Mouse (Mus musculus) CH12.LX (cell line): Measurements from ENCODE around the gene Ovol3. TPM values are rescaled to one million over a fixed set of nuclear protein-coding genes. Genes with fewer than 3 reads are reported as not detected.
"Not testable (repeated sequence)": the region's sequence is repeated elsewhere in the genome, so short reads cannot be mapped to it uniquely, and the experiment has no call there.

Experiments used
- DNase-seq: peaks from one replicate; pipeline ENCODE4 v3.0.0-alpha.2; 2013; ENCODE audit errors: extremely low read depth
- H3K27ac ChIP-seq: 2 replicates; pipeline ENCODE4 v1.5.1; 2012; ENCODE audit warnings: low read depth, mild to moderate bottlenecking, control low read depth, moderate library complexity; ENCODE audit not compliant: insufficient read depth
- H3K27me3 ChIP-seq: replicated peaks from 2 replicates; pipeline ENCODE3; 2012; ENCODE audit warnings: inconsistent platforms
- H3K36me3 ChIP-seq, 2 experiments: replicated peaks in 1 of 2; 2 replicates each; pipeline versions ENCODE3 to v1.6.1; 2012; ENCODE audit warnings: inconsistent platforms in 1 of 2, low read length in 1 of 2, mild to moderate bottlenecking in 1 of 2, mixed read lengths in 1 of 2, moderate library complexity in 1 of 2; ENCODE audit not compliant: control insufficient read depth in 1 of 2, insufficient read depth in 1 of 2
- H3K4me1 ChIP-seq, 2 experiments: 2 replicates each; pipeline ENCODE4 v1.6.1; 2012; ENCODE audit warnings: inconsistent platforms in 1 of 2, moderate library complexity in 1 of 2; ENCODE audit not compliant: insufficient read depth in 2 of 2, control insufficient read depth in 1 of 2
- H3K4me2 ChIP-seq: 2 replicates; pipeline ENCODE4 v1.6.1; 2012; ENCODE audit warnings: low read depth, mild to moderate bottlenecking, control low read depth; ENCODE audit not compliant: poor library complexity, insufficient read depth, severe bottlenecking
- H3K4me3 ChIP-seq, 3 experiments: fragments of 150-350 bp in 1 of 3; sonication (generic) in 1 of 3; replicated peaks in 1 of 3; 2 replicates each; pipeline versions ENCODE3 to v1.5.1; 2011 to 2012; ENCODE audit warnings: low read depth in 2 of 3, low read length in 2 of 3, mild to moderate bottlenecking in 2 of 3, moderate library complexity in 2 of 3, control low read depth in 1 of 3, improper control_type of control experiment in 1 of 3, inconsistent platforms in 1 of 3, mixed read lengths in 1 of 3; ENCODE audit not compliant: poor library complexity in 1 of 3
- H3K79me2 ChIP-seq: replicated peaks from 2 replicates; pipeline ENCODE4 v1.6.1; 2012; ENCODE audit warnings: mild to moderate bottlenecking, moderate library complexity; ENCODE audit not compliant: control insufficient read depth, poor library complexity, insufficient read depth, severe bottlenecking; ENCODE audit errors: extremely low read depth
- H3K9ac ChIP-seq: 2 replicates; pipeline ENCODE4 v1.6.1; 2012; ENCODE audit warnings: low read depth, mild to moderate bottlenecking, control low read depth, moderate library complexity; ENCODE audit not compliant: insufficient read depth
- H3K9me3 ChIP-seq: replicated peaks from 2 replicates; pipeline ENCODE3; 2012; ENCODE audit warnings: low read length, inconsistent platforms, mixed read lengths
- BHLHE40 ChIP-seq: IDR thresholded peaks from 2 replicates; pipeline ENCODE4 v1.6.1; 2011; ENCODE audit warnings: mild to moderate bottlenecking, low read depth, low read length, improper control_type of control experiment
- CHD2 ChIP-seq: IDR thresholded peaks from 2 replicates; pipeline ENCODE4 v1.6.1; 2011; ENCODE audit warnings: low read length, improper control_type of control experiment
- ELF1 ChIP-seq: IDR thresholded peaks from 2 replicates; pipeline ENCODE4 v1.6.1; 2014; ENCODE audit warnings: low read depth, mild to moderate bottlenecking, inconsistent platforms, low read length, improper control_type of control experiment
- ETS1 ChIP-seq: conservative IDR thresholded peaks from 2 replicates; pipeline ENCODE4 v1.6.1; 2012; ENCODE audit warnings: low read depth, mild to moderate bottlenecking, inconsistent platforms, low read length, improper control_type of control experiment, moderate library complexity
- IRF4 ChIP-seq: IDR thresholded peaks from 2 replicates; pipeline ENCODE4 v1.6.1; 2014; ENCODE audit warnings: low read depth, mild to moderate bottlenecking, inconsistent platforms, low read length, improper control_type of control experiment
- JUN ChIP-seq: IDR thresholded peaks from 2 replicates; pipeline ENCODE4 v1.6.1; 2011; ENCODE audit warnings: low read depth, mild to moderate bottlenecking, low read length, improper control_type of control experiment, moderate library complexity; ENCODE audit not compliant: insufficient read depth
- MAFK ChIP-seq: IDR thresholded peaks from 2 replicates; pipeline ENCODE4 v1.6.1; 2011; ENCODE audit warnings: low read length, improper control_type of control experiment; ENCODE audit not compliant: insufficient replicate concordance
- MEF2A ChIP-seq: IDR thresholded peaks from 2 replicates; pipeline ENCODE4 v1.6.1; 2014; ENCODE audit warnings: low read depth, mild to moderate bottlenecking, inconsistent platforms, low read length, improper control_type of control experiment, borderline replicate concordance
- MXI1 ChIP-seq: IDR thresholded peaks from 2 replicates; pipeline ENCODE4 v1.6.1; 2011; ENCODE audit warnings: mild to moderate bottlenecking, low read depth, low read length, improper control_type of control experiment
- MYC ChIP-seq: IDR thresholded peaks from 2 replicates; pipeline ENCODE4 v1.6.1; 2011; ENCODE audit warnings: low read depth, mild to moderate bottlenecking, improper control_type of control experiment, low read length
- NRF1 ChIP-seq: IDR thresholded peaks from 2 replicates; pipeline ENCODE4 v1.6.1; 2014; ENCODE audit warnings: low read depth, mild to moderate bottlenecking, inconsistent platforms, low read length, improper control_type of control experiment, moderate library complexity
- PAX5 ChIP-seq: IDR thresholded peaks from 2 replicates; pipeline ENCODE4 v1.6.1; 2012; ENCODE audit warnings: low read length, inconsistent platforms, mixed read lengths
- POLR2A ChIP-seq: IDR thresholded peaks from 2 replicates; pipeline ENCODE4 v1.6.1; 2011; ENCODE audit warnings: low read depth, mild to moderate bottlenecking, improper control_type of control experiment, low read length
- RCOR1 ChIP-seq: conservative IDR thresholded peaks from 2 replicates; pipeline ENCODE4 v1.6.1; 2012; ENCODE audit warnings: low read depth, mild to moderate bottlenecking, inconsistent platforms, low read length, improper control_type of control experiment
- USF2 ChIP-seq: conservative IDR thresholded peaks from 2 replicates; pipeline ENCODE4 v1.6.1; 2011; ENCODE audit warnings: low read depth, low read length, improper control_type of control experiment
- ZC3H11A ChIP-seq: IDR thresholded peaks from 2 replicates; pipeline ENCODE4 v1.6.1; 2012; ENCODE audit warnings: low read depth, mild to moderate bottlenecking, inconsistent platforms, low read length, improper control_type of control experiment
- ZMIZ1 ChIP-seq: IDR thresholded peaks from 2 replicates; pipeline ENCODE4 v1.6.1; 2012; ENCODE audit warnings: low read depth, mild to moderate bottlenecking, inconsistent platforms, low read length, improper control_type of control experiment
- dilution Hi-C: fragments of 300-500 bp; cut with MboI; formaldehyde crosslinking; loops from 2 replicates; pipeline ENCODE4 v1.14.3; 2020; ENCODE audit warnings: low sequenced_read_pairs; ENCODE audit not compliant: extremely low pct_unique_long_range_greater_than_20kb, extremely low pct_ligation_motif_present
- in situ Hi-C: fragments of 300-500 bp; cut with MboI; formaldehyde crosslinking; loops from 3 replicates; pipeline ENCODE4 v1.14.3; 2019; ENCODE audit warnings: low sequenced_read_pairs, low pct_ligation_motif_present, low pct_unique_long_range_greater_than_20kb, mixed read lengths
- polyA plus RNA-seq: library from polyadenylated mRNA; unstranded; fragments of >175 nt; gene quantifications from 2 replicates; pipeline ENCODE4 v1.2.1, GENCODE M21; 2012; ENCODE audit warnings: low read depth; ENCODE audit not compliant: insufficient read length
- total RNA-seq, 2 experiments: library from RNA; depleted of rRNA; stranded (reverse); fragments of 300-350 nt in 1 of 2; fragments of >200 nt in 1 of 2; gene quantifications; 2 replicates each; pipeline ENCODE4 v1.2.3; 2012 to 2014

Ovol3 gene
- total and polyA plus RNA-seq, 3 experiments, result 0.42 to 4.3 (median 2.8) TPM

DNA sequence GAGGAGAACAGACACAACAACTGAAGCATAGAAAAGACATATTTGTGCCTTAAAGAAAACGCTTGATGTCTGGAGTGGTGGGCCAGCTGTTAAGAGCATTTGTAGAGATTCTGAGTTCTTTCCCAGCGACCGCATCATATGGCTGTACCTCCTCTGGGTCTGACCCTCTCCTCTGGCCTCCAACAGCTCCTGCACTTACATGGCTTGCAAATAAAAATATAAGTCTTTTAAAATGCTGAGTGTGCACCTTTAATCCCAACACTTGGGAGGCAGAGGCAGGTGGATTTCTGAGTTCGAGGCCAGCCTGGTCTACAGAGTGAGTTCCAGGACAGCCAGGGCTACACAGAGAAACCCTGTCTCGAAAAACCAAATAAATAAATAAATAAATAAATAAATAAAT is 34.9 kb downstream of the Ovol3 start:
- H3K4me2 ChIP-seq, DNase-seq, H3K9me3 ChIP-seq, H3K27ac ChIP-seq, H3K4me3 ChIP-seq, H3K9ac ChIP-seq, dilution Hi-C loops, H3K27me3 ChIP-seq, H3K79me2 ChIP-seq, in situ Hi-C loops, H3K36me3 ChIP-seq: not testable (repeated sequence)
- peak; percentile 40; the same call in 1 of the 2 replicates for TF ChIP-seq MAFK
- H3K4me1 ChIP-seq, result peaks cover 4 to 15% of the 10 kb centered on the region in 2 experiments; a peak in 3 of 4 replicates

DNA sequence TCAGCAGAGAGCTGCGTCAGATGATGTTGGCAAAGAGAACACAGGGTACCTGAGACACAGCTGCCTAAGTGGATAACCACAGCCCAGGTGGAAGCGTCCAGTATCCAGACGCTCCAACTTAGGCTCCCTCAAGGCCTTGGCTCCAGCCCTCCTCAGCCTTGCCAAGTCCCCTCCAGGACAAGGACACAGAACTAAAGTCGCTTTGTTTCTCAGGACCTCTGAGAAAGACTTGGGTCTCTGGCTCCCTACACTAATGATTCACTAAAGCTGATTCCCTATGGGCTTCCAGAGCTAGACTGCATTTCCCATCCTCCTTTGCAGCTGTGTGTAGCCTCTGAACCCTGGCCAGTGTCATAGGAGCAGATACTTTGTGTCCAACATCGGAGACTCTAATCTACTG is 35.3 kb downstream of the Ovol3 start:
- no peaks in the 10 kb centered on the region for H3K79me2 ChIP-seq
- H3K9ac ChIP-seq, result no peak overlapping the region
- TF ChIP-seq POLR2A, result no peak
- TF ChIP-seq MXI1, result no peak
- no peak for TF ChIP-seq MEF2A
- no peak for TF ChIP-seq USF2
- TF ChIP-seq ZC3H11A, result no peak
- TF ChIP-seq CHD2, result no peak
- TF ChIP-seq JUN, result no peak

DNA sequence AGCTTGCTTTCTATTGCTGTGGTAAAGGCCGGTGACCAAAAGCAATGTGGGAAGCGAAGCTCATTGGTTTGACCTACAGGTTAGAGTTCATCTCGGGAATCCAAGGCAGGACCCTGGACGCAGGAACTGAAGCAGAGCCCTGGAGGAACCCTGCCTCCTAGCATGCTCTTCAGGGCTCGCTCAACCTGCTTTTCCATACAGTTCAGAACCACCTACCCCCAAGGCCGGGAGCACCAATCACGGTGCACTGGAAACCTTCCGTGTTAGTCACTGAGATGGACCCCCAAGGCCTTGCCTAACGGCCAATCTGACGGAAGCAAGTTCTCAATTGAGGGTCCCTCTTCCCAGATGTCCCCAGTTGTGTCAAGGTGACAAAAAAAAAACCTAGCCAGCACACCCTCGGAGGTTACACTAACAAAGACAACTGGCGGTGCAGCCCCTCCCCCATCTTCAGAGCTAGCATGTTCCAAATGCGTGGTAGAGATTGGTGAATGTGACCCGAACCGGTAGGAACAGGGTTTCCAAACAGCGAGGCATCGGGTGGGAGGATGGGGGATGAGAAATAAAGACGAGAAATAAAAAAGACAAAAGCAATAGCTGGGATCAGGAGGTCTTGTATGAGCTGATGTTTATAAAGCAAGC is 35.9 kb downstream of the Ovol3 start:
- no peaks in the 10 kb centered on the region for H3K27me3 ChIP-seq
- in situ Hi-C loops, result no loop called here
- H3K4me3 ChIP-seq, result no peak overlapping the region
- no peak overlapping the region for H3K27ac ChIP-seq
- no peaks in the 10 kb centered on the region for H3K79me2 ChIP-seq
- dilution Hi-C loops, result no loop called here
- no peaks in the 10 kb centered on the region for H3K9me3 ChIP-seq
- H3K9ac ChIP-seq, result no peak overlapping the region
- H3K4me1 ChIP-seq, result peaks cover 4 to 22% of the 10 kb centered on the region in 2 experiments; a peak in 3 of 4 replicates
- no peak for DNase-seq
- H3K4me2 ChIP-seq, result no peak overlapping the region
- no peak for TF ChIP-seq ZMIZ1
- TF ChIP-seq POLR2A, result no peak
- no peak for TF ChIP-seq IRF4
- no peak for TF ChIP-seq ELF1
- no peak for TF ChIP-seq RCOR1
- no peak for TF ChIP-seq NRF1
- TF ChIP-seq BHLHE40, result no peak
- no peak for TF ChIP-seq MYC
- TF ChIP-seq ETS1, result no peak
- no peak for TF ChIP-seq PAX5
- no peaks in the 10 kb centered on the region for H3K36me3 ChIP-seq

More for the DNA sequence above, 35.3 kb downstream of the Ovol3 start:
- in situ Hi-C loops (no loop called here), dilution Hi-C loops (no loop called here)
- Histone ChIP-seq H3K27me3 (no peaks in the 10 kb centered on the region), H3K27ac (no peak overlapping the region), H3K36me3 (no peaks in the 10 kb centered on the region), H3K4me2 (no peak overlapping the region), H3K9me3 (no peaks in the 10 kb centered on the region), H3K4me3 (no peak overlapping the region), H3K4me1 (peaks cover 4 to 20% of the 10 kb centered on the region in 2 experiments; a peak in 3 of 4 replicates)
- no peak for DNase-seq
